Mouse (Mus musculus) thymus, postnatal 14 days (tissue): ENCODE results near the gene Trnt1.

ENCODE experiments used
- DNase-seq: peaks from one replicate; pipeline ENCODE4 v3.0.0; 2021

Trnt1 gene

DNA sequence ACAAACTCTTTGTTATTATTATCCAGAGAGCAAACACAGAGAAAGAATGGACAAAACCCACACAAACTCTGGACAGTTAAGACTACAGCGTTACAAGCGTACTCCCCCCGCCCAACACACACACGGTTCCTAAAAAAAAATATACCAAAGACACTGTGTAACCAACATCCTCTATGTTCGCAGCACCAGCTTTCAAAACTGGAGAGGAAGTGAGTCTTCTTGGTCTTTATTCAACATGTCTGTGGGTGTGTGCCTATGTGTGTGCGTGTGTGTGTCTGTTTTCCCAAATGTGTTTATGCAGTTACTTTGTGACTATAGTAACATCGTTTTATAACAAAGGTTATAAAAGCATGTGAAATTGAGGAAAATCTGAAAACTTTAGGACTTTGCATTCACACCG lies 22.5 kb downstream of the Trnt1 start:
- no peak for DNase-seq

DNA sequence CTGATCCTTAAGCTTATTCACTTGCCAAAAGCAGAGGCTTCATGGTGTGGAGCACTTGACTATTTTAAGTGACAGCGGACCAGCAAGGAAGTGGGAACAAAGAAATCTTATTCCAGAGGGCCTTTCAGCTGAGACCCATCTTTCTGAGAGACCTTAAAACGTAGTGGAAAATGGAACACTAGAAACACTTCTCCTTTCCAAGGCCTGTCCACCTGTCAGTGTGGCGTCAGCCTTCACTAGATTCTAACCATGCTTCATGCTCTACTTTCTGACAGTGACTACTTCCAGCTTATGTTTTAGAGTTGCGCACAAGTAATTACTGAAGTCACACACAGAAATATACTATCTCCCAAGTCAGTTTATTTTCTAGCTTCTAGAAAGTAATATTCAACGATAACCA lies 23.6 kb downstream of the Trnt1 start:
- DNase-seq: no peak

DNA sequence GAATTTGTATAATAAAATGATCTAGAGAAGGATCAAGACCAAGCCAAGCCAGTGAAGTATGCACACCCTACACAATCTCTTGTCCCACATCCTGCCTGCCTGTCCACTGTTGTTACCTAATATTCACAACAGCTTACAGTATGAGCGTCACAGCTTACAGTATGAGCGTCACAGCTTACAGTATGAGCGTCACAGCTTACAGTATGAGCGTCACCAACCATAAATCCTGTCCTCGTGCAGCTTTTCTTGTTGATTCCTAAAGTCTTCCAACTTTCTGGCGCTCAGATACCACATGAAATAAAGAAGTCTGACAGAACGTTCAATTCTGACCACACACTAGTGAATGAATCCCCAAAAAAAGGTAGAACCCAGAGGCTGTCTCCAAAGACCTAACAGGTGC lies 24.2 kb downstream of the Trnt1 start:
- no peak for DNase-seq

DNA sequence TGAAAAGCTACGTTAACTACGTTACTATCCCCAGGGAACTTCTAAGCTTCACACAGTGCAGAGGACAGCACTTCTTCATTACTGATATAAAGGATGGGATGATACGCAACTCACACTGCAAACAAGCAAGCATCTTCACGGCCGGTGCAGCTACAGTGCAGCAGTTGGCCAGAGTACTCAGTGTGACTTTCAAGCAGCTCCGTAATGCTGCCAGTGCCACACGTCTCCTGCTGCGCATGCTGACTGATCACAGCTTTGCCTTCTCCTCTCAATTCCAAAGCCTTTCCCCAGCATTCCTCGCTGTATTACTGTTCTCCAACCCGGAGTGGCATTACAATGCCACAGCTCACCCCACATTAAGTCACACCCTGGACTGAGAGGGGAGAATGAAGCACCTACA lies 24.7 kb downstream of the Trnt1 start:
- no peak for DNase-seq

DNA sequence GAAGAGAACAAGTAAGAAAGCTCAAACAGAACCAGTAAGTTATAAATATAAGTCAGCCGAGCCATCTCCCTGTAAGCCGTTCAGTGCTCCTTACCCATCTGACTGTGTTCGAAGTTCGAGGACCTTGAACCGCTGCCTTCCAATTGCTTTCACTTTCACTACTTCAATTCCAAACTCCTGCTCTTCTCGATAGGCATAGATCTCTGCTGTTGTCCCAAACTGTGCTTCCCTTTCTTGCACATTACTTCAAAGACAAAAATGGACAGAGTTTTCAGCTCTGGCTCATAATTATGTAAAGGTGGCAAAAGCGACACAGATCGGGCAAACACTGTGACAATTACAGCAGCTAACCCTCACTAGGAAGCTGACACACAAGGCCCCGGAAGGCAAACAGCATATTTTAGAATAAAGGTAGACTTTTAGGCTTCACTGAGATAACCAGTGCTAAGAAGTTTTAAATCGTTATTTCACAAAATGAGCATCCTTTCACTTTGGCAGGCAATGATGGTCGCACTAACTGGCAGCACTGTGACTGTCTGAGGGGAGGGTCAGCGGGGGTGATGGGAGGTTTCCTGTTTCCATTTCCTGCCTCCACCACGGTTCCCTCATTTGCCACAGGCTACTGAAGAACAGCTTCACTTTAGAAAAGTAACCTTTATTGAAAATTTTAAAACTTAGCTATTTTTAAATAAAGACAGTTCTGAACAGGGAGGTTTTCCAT lies 25.3 kb downstream of the Trnt1 start:
- peak; percentile 38 for DNase-seq

DNA sequence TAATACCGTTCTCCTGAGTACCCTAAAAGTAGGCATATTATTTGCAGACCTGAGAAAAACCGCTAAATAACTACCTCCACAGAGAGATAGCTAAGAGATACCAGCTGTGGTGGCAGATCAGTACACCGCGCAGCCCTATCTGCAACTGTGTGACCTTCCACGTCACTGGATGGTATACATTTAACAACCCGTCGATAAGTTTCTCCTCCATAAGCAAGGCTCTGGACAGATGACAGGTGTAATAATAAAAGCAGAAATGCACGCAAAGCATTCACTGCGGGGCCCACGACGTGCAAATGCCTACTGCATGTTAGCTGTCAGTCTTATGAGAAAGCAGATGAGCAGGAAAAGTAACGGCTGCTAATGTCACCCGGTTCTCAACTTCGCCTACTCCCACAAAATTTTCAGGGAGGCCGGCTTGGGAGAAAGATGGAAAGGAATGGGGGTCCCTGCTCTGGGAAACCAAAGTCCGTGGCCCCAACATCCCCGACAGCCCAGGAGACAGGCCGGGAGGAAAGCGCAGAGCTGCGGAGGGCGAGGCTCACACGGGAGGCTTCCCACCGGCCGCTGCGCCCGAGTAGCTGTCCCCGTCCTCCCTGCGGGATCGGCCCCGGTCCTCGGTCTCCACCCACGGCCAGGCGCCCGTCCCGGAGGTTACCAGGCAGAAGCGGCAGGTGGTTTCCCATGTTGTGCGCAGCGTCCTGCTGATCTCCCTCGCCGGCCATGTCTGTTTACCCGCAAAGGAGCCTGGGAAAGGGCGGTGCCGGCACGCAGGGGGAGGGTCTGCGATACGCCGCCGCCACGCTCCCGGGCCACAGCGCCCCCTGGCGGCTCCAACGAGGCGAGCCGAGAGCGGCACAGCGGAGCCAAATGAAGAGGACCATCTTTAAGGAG lies 30.7 kb downstream of the Trnt1 start, which contains the start of gene Crbn:
Crbn (minus strand) TSS at position 745 of the 894 bp plus-strand sequence.
- DNase-seq: peak; percentile 95

DNA sequence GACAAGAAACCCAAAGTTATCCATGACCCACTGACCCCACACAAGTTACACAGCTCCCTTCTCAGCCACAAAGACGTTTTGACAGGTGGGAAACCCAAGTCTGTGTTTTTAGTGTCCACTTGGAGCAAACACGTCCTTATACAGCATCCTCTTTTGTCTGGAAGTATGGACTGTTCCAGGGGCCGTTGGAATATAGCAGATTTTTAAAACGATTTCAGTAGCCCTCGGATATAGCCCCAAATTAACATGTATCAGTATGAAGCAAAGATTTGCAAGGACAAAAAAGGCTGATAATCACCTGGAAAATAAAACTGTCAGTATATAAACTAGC lies 31.3 kb downstream of the Trnt1 start:
- DNase-seq: no peak

DNA sequence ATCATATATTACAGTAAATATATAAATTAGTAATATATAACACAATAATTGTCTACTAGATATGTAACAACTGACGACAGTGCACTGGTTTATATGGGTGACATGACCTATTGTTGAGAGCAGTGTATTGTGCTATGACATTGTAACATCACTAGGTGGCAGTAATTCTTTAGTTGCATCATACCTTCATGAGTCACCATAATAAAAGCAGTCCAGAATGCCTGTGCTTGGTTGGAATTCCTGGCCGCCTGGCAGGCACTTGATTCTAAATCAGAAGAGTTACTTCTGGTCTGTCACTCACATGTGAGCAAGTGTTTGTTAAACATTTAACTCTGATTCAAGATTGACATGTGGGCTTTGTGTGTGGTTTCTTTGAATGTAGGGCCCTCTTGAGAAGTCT lies 36.0 kb downstream of the Trnt1 start:
- no peak for DNase-seq

DNA sequence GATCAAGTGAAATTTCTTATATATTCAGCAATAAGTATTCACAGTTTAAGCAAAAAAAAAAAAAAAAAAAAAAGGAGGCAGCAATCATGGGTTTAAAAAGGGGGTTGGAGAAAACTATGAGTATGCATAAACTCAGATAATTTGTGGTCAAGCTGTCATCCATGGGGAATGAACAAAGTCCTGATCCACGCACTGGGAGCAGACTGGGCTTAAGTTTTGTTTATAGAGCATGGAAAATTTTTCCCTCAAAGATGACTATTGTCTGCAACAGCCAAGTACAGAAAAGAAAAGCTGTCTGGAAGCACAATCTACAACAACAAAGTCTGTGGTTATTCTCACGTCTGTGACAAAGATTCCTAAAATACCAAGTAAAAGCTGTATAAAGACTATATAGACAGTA lies 40.2 kb downstream of the Trnt1 start:
- no peak for DNase-seq

DNA sequence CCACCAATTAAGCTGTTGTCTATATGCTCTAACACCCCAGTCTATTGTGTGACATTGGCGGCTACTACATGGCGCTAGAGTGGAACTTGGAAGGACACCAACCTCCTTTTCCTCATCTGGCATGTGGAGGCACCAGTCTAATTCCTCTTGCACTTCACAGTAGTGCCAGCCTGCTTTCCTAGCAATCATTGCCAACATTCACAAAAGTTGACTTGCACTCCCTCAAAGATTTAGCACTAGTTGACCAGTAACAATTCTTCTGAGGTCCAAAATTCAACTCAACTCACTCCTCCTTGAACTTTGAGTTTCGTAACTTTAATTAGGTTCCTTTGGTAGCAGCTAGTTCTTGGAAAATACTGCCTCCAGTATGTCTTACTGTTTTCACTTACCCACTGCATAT lies 41.8 kb downstream of the Trnt1 start:
- no peak for DNase-seq

DNA sequence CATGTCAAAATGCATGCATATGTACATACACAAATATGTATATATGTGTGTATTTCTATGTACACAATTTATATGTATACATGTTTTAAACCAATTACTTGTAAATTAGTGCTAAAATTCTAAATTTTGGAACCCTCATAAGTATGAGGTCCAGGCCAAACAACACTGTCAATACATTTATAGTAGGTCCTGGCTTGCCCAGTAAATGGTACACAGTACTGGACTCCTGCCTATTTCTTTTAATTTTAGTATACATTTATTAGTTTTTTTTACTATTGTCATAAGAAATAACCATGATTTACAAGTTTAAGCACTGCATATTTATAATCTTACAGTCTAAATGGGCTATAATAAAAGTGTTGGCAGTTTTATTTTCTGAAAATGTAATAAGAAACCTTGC lies 50.3 kb downstream of the Trnt1 start:
- DNase-seq: no peak

DNA sequence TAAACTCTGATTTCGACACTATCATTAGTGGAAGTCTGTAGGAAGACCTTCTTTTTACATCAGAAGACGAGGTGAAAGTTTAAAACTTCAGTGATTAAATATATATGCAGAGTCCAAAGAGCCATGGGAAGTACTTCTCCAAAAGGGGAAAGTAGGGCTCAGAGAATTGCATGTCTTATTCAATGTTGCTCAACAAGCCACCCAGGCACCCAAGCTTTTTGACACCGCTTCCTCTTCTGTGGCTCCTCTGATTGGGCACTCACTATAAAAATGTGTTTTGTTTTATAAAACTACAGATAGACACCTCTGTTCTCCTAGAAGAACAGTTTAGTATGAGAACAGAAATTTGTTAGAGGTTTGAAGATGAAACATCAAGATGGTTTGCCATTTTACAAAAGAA lies 51.0 kb downstream of the Trnt1 start:
- no peak for DNase-seq

DNA sequence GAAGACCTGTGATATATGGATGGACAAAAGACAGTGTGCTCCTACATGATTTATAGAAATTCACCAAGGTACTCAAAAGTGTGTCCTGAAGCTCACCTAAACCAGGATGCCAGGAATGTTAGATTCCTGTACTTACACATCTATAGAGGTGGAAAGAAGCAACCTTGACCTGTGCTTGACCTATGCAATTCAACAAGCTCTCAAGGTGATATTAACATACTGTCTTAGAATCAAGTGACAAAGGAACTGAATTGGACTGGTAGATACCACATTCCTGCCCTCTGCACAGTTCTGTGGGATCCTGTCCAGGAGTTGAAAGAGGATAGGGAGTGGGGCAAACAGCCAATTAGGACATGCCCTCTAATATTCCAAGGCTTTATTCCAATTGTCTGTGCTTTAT lies 51.6 kb downstream of the Trnt1 start:
- no peak for DNase-seq

DNA sequence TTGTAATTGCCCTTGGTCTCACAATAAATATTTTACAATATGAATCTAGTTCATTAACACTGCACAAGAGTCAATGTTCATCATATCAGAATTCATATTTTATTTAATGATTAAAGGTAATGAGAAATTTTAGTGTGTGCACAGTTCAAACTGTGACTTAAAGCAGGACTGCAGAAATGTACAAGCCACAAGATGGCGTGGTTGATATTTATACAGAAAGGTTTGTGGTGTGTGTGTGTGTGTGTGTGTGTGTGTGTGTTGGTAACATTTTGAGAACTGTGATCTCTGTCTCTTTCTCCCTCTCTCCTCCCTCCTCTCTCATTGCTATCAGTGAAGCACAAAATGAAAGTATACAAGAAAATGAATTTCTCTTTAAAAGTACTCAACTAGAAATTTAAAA lies 53.4 kb downstream of the Trnt1 start:
- no peak for DNase-seq
